Mouse (Mus musculus): Measurements from ENCODE around the gene Slitrk5. TPM values are rescaled to one million over a fixed set of nuclear protein-coding genes. Genes with fewer than 3 reads are reported as not detected.
"Not testable (repeated sequence)": the region's sequence is repeated elsewhere in the genome, so short reads cannot be mapped to it uniquely, and the experiment has no call there.

Gene Slitrk5
- polyA plus RNA-seq (2015; fragmentation: Nextera tagmentation; extraction: Ambion mirVana) = 25.0 TPM in 2 replicates

DNA sequence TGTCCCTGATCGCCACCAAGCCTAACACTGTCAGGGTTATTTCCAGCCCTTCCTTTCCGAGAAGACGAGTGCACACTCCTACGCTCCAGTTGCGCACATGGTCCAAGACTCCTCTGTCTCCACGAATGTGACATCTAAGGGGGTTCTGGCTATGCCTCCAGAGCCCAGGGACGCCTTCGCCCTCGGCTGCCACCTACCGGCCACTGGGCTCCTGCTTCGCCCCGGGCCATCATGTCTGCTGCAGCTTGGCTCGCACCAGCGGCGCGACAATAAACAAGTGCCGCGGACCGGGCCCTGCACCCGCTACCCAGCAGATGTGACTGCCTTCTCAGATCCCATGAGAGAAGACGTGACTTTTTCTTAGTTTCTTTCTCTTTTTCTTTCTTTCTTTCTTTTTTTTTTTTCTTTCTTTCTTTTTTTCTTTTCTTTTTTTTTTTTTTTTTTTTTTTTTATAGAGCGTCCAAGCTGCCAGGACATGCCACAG lies at the start of gene Slitrk5:
Gene Slitrk5 (plus strand): TSS at position 434 of the 484 bp plus-strand sequence.
- H3K9ac ChIP-seq (replicated peaks) = peak within 1 kb of the TSS; percentile 93
- H3K27me3 ChIP-seq = 0 out of 2 replicates have a peak, but pooled peaks cover 6% of the 10 kb centered on the region
- H3K9me3 ChIP-seq = no peaks in the 10 kb centered on the region
- peak; percentile 60 for ATAC-seq
- H3K4me2 ChIP-seq (replicated peaks) = peak within 1 kb of the TSS; percentile 64
- peak within 1 kb of the TSS; percentile 85 for H3K4me3 ChIP-seq (replicated peaks)
- H3K27ac ChIP-seq = peak within 1 kb of the TSS; percentile 99
- peaks cover 3% of the 10 kb centered on the region; the same call in 1 of the 2 replicates for H3K36me3 ChIP-seq
- under 1% methylated on average over 22 of the region's 22 CpGs for WGBS
- peaks cover 11% of the 10 kb centered on the region for H3K4me1 ChIP-seq (replicated peaks)

DNA sequence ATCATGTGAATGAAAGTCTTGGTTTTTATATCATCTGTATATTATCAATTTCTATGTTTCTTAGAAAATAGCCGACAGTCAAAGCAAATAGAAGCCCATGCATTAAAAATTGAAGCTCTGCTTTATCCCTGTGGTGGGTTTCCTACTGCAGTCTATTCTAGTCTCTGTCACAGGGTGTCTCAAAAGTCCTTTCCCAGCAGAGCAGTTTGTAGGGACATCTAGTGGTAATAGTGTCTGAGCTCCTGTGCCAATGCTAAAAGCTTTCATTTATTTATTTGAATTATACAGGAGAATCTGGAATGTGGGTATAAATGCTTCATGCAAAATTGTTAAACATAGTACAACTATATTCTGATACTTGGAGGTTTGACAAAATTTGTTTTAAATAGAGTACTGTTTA lies 2.0 kb upstream of the Slitrk5 start:
- H3K4me2 ChIP-seq (replicated peaks) = no peak overlapping the region
- no peaks in the 10 kb centered on the region for H3K36me3 ChIP-seq
- 38% methylated on average over 1 of the region's 1 CpGs for WGBS
- ATAC-seq = no peak
- H3K4me3 ChIP-seq (replicated peaks) = no peak overlapping the region
- H3K27me3 ChIP-seq = no peaks in the 10 kb centered on the region
- no peak overlapping the region for H3K9ac ChIP-seq (replicated peaks)
- no peak overlapping the region for H3K27ac ChIP-seq
- H3K4me1 ChIP-seq (replicated peaks) = peaks cover 10% of the 10 kb centered on the region
- H3K9me3 ChIP-seq = no peaks in the 10 kb centered on the region

DNA sequence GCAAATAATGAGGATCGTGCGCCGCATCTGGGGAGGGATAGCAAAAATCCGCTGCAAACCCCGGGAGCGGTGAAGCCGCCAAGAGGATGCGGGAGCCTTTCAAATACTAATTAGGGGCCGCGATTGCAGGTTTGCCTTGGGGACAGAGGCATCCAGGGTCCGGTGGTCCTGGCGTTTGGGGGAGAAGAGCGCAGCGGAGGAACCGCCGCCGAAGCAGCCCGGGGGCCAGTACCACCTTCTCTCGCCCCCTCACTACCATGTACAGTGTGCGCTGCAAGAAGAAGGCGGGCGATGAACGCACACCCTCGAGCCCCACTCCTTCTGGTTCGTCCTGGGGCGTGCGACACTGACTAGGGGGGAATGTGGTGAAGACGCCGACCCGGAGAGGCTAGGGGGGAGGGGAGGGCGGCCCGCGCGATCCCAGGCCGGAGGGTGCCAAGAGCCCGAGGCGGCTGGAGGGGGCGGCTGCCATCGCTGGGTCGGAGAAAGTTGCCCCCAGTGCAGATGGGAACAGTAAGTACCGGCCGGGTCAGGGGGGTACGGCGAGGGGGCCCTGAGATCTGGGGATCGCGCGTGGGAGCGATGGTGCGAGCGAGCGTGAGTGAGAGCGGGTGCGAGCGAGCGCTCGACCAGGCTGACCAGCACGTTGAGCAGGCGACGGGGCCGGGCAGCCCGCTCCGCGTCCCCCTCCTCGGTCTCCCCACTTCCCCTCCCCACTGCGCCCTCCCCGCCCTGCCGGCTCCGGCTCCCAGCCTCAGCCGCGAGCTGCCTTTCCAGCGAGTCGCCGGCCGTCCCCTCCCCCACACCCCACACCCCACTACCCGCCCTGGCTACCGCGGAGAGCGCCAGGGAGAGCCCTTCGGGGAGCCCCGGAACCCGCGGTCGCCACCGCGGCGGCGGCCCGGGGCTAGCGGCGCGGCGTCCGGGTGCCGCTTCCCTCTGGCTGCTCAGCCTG lies 591 bp downstream of the Slitrk5 start:
- Histone ChIP-seq H3K27ac (peak overlapping the region; percentile 99), H3K9me3 (no peaks in the 10 kb centered on the region), H3K9ac (replicated peaks) (peak overlapping the region; percentile 93), H3K36me3 (peaks cover 9% of the 10 kb centered on the region; the same call in 1 of the 2 replicates), H3K4me1 (replicated peaks) (peaks cover 14% of the 10 kb centered on the region), H3K27me3 (peaks cover 13% of the 10 kb centered on the region; the same call in 1 of the 2 replicates), H3K4me3 (replicated peaks) (peak overlapping the region; percentile 85), H3K4me2 (replicated peaks) (peak overlapping the region; percentile 64)
- ATAC-seq = peak; percentile 86
- under 1% methylated on average over 91 of the region's 94 CpGs for WGBS

DNA sequence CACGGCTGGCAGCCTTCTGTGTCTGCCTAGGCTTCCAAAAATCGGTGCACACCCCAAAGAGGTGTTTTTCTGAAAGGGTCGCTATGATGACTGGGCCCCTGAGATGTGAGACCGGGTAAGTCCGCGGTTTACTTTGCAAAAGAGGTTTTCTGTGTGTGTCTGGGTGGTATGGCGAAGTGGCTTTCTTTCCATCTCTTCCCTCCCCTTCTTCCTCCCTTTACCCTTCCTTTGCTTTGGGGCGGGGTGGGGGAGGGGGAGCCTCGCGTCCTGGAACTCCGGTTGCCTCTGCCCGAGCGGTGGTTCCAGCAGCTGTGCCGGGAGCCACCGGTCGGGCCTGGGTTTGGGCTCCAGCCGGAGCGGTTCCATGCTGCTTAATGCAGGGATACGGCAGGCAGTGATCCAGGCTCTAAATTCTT lies 1.3 kb downstream of the Slitrk5 start:
- H3K4me3 ChIP-seq (replicated peaks) = peak overlapping the region; percentile 85
- H3K36me3 ChIP-seq = peaks cover 9% of the 10 kb centered on the region; the same call in 1 of the 2 replicates
- peaks cover 13% of the 10 kb centered on the region; the same call in 1 of the 2 replicates for H3K27me3 ChIP-seq
- peak overlapping the region; percentile 93 for H3K9ac ChIP-seq (replicated peaks)
- under 1% methylated on average over 18 of the region's 19 CpGs for WGBS
- H3K4me1 ChIP-seq (replicated peaks) = peaks cover 21% of the 10 kb centered on the region
- no peaks in the 10 kb centered on the region for H3K9me3 ChIP-seq
- peak overlapping the region; percentile 99 for H3K27ac ChIP-seq
- peak overlapping the region; percentile 64 for H3K4me2 ChIP-seq (replicated peaks)
- peak; percentile 69 for ATAC-seq

DNA sequence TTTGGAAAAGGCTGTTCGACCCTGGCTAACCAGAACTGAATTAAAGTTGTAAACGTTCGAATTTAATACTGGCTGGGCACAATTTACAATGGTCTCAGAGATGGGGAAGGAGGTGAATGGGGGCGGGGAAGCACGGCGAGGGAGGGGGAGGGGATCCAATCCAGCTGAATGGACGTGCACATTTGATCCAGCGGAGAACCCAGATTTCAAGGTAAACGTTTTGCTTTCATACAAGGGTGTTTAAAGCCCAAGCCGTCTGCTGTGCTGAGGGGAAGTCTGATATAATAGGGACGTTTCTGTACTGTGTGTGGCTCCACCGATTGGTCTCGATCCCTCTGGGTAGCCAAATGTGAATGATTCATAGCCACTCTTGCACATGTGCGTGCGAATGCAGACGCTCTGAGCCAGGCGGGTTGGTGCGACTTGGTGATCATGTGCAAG lies 2.0 kb downstream of the Slitrk5 start:
- ATAC-seq = 0 out of 2 replicates have a peak, but pooled peaks have one; percentile 9
- H3K4me1 ChIP-seq (replicated peaks) = peaks cover 28% of the 10 kb centered on the region
- peak overlapping the region; percentile 85 for H3K4me3 ChIP-seq (replicated peaks)
- 1% methylated on average over 18 of the region's 18 CpGs for WGBS
- H3K36me3 ChIP-seq = peaks cover 9% of the 10 kb centered on the region; the same call in 1 of the 2 replicates
- H3K4me2 ChIP-seq (replicated peaks) = peak overlapping the region; percentile 64
- no peaks in the 10 kb centered on the region for H3K9me3 ChIP-seq
- H3K9ac ChIP-seq (replicated peaks) = peak overlapping the region; percentile 93
- H3K27me3 ChIP-seq = peaks cover 13% of the 10 kb centered on the region; the same call in 1 of the 2 replicates
- H3K27ac ChIP-seq = peak overlapping the region; percentile 99

DNA sequence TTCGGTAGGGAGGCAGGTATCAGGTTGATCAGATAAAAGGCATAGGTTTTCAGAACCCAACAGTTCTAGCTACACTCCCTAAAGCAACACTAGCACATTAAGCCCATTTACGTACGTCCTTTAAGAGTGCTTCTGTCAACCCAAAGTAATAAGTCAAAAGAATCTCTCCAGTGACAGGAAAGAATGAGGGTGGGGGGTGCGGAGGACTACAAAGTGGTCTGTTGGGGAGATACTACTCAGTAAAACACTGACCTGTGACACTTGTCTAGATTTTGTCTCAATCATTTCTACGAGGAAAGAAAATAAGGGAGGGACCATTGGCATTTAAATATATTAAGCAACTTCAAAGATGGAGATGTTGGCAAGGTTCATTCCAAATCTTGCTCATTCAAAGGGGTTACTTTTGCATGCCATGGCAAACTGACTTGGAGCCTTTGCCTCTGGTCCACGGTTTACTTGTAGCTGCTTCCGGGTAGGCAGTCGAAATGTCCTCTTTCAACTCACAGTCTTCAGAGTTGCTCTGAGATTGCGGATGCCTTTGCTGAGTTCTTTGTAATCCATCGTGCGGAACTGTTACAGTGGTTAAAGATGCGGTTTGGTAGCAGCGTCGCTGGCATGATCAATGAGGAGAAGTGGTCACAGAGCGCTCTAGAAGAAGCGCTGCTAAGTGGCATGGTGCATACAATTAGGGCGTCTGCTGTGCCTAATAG lies 2.6 kb downstream of the Slitrk5 start:
- Histone ChIP-seq H3K4me2 (replicated peaks) (peak overlapping the region; percentile 64), H3K4me1 (replicated peaks) (peaks cover 30% of the 10 kb centered on the region), H3K9me3 (no peaks in the 10 kb centered on the region), H3K36me3 (peaks cover 9% of the 10 kb centered on the region; the same call in 1 of the 2 replicates), H3K9ac (replicated peaks) (peak overlapping the region; percentile 93), H3K27ac (peak overlapping the region; percentile 99), H3K27me3 (peaks cover 13% of the 10 kb centered on the region; the same call in 1 of the 2 replicates), H3K4me3 (replicated peaks) (peak overlapping the region; percentile 85)
- 4% methylated on average over 17 of the region's 17 CpGs for WGBS
- ATAC-seq = no peak

DNA sequence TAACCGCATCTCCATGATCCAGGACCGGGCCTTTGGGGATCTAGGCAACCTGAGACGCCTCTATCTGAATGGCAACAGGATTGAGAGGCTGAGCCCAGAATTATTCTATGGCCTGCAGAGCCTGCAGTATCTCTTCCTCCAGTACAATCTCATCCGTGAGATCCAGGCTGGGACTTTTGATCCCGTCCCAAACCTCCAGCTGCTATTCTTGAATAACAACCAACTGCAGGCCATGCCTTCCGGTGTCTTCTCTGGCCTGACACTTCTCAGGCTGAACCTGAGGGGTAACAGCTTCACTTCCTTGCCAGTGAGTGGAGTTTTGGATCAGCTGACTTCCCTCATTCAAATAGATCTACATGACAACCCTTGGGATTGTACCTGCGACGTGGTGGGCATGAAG lies 5.4 kb downstream of the Slitrk5 start:
- Histone ChIP-seq H3K27ac (no peak overlapping the region), H3K9me3 (no peaks in the 10 kb centered on the region), H3K9ac (replicated peaks) (no peak overlapping the region; the same call in 1 of the 2 replicates), H3K36me3 (peaks cover 9% of the 10 kb centered on the region; the same call in 1 of the 2 replicates), H3K4me2 (replicated peaks) (peak overlapping the region; percentile 81), H3K4me3 (replicated peaks) (no peak overlapping the region; the same call in 1 of the 2 replicates), H3K4me1 (replicated peaks) (peaks cover 30% of the 10 kb centered on the region), H3K27me3 (peaks cover 13% of the 10 kb centered on the region; the same call in 1 of the 2 replicates)
- no peak for ATAC-seq
- 70% methylated on average over 8 of the region's 8 CpGs for WGBS

DNA sequence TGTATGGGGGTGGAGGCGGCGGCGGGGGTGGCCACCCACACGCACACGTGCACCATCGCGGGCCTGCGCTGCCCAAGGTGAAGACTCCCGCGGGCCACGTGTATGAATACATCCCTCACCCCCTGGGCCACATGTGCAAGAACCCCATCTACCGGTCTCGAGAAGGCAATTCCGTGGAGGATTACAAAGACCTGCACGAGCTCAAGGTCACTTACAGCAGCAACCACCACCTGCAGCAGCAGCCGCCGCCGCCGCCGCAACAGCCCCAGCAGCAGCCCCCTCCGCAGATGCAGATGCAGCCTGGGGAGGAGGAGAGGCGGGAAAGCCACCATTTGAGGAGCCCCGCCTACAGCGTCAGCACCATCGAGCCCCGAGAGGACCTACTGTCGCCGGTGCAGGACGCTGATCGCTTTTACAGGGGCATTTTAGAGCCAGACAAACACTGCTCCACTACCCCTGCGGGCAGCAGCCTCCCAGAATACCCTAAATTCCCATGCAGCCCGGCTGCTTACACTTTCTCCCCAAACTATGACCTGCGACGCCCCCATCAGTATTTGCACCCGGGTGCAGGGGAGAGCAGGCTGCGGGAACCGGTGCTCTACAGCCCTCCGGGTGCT lies 6.3 kb downstream of the Slitrk5 start:
- H3K27ac ChIP-seq = no peak overlapping the region
- H3K9ac ChIP-seq (replicated peaks) = peak overlapping the region; percentile 64
- H3K4me1 ChIP-seq (replicated peaks) = peaks cover 30% of the 10 kb centered on the region
- H3K9me3 ChIP-seq = no peaks in the 10 kb centered on the region
- WGBS = 2% methylated on average over 38 of the region's 38 CpGs
- H3K36me3 ChIP-seq = peaks cover 9% of the 10 kb centered on the region; the same call in 1 of the 2 replicates
- H3K27me3 ChIP-seq = peaks cover 13% of the 10 kb centered on the region; the same call in 1 of the 2 replicates
- peak overlapping the region; percentile 52 for H3K4me3 ChIP-seq (replicated peaks)
- peak overlapping the region; percentile 81 for H3K4me2 ChIP-seq (replicated peaks)
- ATAC-seq = peak; percentile 64

DNA sequence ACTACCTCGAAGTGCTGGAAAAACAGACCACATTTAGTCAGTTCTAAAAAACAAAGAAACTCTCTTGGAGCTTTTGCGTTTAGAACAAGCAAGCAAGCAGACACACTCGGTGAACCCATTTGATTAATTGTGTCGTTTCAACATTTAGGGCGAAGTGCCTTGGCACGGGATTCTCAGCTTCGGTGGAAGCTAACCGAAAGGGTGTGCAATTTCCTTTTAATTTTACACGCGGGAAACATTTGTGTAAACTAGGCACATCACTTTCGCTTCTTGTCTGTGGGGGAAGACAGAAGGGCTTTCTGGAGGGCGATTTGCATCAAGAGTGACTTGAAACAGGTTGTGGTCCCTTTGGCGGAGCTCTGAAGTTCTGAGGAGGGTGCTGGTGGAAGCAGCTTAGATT lies 6.9 kb downstream of the Slitrk5 start:
- no peaks in the 10 kb centered on the region for H3K9me3 ChIP-seq
- H3K4me3 ChIP-seq (replicated peaks) = peak overlapping the region; percentile 52
- peaks cover 13% of the 10 kb centered on the region; the same call in 1 of the 2 replicates for H3K27me3 ChIP-seq
- peaks cover 30% of the 10 kb centered on the region for H3K4me1 ChIP-seq (replicated peaks)
- WGBS = 13% methylated on average over 13 of the region's 13 CpGs
- no peak for ATAC-seq
- H3K36me3 ChIP-seq = peaks cover 9% of the 10 kb centered on the region; the same call in 1 of the 2 replicates
- H3K27ac ChIP-seq = no peak overlapping the region
- H3K9ac ChIP-seq (replicated peaks) = peak overlapping the region; percentile 64
- peak overlapping the region; percentile 81 for H3K4me2 ChIP-seq (replicated peaks)

DNA sequence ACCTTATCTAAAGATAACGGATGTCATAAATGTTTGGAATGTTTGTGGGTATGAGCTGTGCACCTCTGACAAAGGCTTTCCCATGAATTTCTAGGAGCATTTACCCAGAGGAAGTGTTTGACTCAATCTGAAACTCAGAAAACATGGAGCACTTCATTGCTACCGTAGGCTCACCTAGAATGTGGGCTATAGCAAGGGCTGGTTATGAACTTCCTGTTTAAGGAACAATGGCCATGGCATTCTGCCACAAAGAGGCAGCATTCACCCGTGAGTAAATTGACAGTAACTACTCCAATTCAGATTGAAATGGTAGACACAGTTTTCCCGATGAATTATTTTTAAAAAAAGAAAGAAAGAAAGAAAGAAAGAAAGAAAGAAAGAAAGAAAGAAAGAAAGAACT lies 8.6 kb downstream of the Slitrk5 start:
- Histone ChIP-seq H3K36me3 (peaks cover 9% of the 10 kb centered on the region; the same call in 1 of the 2 replicates), H3K4me2 (replicated peaks) (no peak overlapping the region), H3K9me3 (no peaks in the 10 kb centered on the region), H3K4me1 (replicated peaks) (peaks cover 19% of the 10 kb centered on the region), H3K4me3 (replicated peaks) (no peak overlapping the region), H3K9ac (replicated peaks) (no peak overlapping the region), H3K27me3 (peaks cover 13% of the 10 kb centered on the region; the same call in 1 of the 2 replicates), H3K27ac (no peak overlapping the region)
- ATAC-seq = no peak
- 74% methylated on average over 4 of the region's 4 CpGs for WGBS

DNA sequence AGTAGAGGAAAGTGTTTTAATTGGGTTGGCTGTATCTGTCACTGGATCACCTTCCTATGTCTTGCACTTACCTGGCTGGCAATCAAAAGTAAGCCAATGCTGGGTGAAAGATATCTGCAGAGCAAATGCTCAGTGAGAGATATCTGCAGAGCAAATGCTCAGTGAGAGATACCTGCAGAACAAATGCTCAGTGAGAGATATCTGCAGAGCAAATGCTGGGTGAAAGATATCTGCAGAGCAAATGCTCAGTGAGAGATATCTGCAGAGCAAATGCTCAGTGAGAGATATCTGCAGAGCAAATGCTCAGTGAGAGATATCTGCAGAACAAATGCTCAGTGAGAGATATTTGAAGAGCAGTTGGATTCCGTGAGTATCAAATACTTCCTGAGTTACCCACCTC lies 15.2 kb downstream of the Slitrk5 start:
- not testable (repeated sequence) for H3K27me3 ChIP-seq; H3K9me3 ChIP-seq; H3K27ac ChIP-seq; H3K36me3 ChIP-seq; H3K4me3 ChIP-seq (replicated peaks); H3K4me2 ChIP-seq (replicated peaks); ATAC-seq; H3K9ac ChIP-seq (replicated peaks); H3K4me1 ChIP-seq (replicated peaks)
- 88% methylated on average over 1 of the region's 1 CpGs for WGBS
